Mouse (Mus musculus): ENCODE measurements at regions not wholly inside any gene's neighbourhood (a gene's known extent, or its start where the extent isn't known, plus 50 kb on each side); places are given as distances from the start of the nearest gene placed in this dataset.

GRCm38 (mm10) chr6:14063735-14064134, 192.4 kb upstream of the 2610001J05Rik start:
- DNase-seq (ENCODE audit: low spot score in 2 of 2) = no peak

GRCm38 (mm10) chr6:14046560-14046959, 175.2 kb upstream of the 2610001J05Rik start:
- DNase-seq (ENCODE audit: low spot score in 2 of 2) = no peak

- DNase-seq (ENCODE audit: low spot score in 2 of 2) = no peak
These were observed 173.3 kb upstream of the 2610001J05Rik start for GRCm38 (mm10) chr6:14044654-14045053.

GRCm38 (mm10) chr6:14025898-14026297, 154.6 kb upstream of the 2610001J05Rik start:
- DNase-seq (ENCODE audit: low spot score in 2 of 2) = no peak

GRCm38 (mm10) chr6:14018928-14019327, 147.6 kb upstream of the 2610001J05Rik start:
- DNase-seq (ENCODE audit: low spot score in 2 of 2) = no peak

- DNase-seq (ENCODE audit: low spot score in 2 of 2) = no peak
These were observed 111.5 kb upstream of the 2610001J05Rik start for GRCm38 (mm10) chr6:13982606-13983389.

GRCm38 (mm10) chr6:13974710-13975506, 103.6 kb upstream of the 2610001J05Rik start:
- DNase-seq (ENCODE audit: low spot score in 2 of 2) = no peak

GRCm38 (mm10) chr6:13964471-13964870, 93.2 kb upstream of the 2610001J05Rik start:
- no peak for DNase-seq (ENCODE audit: low spot score in 2 of 2)

- DNase-seq (ENCODE audit: low spot score in 2 of 2) = no peak
These were observed 92.7 kb upstream of the 2610001J05Rik start for GRCm38 (mm10) chr6:13964013-13964412.

GRCm38 (mm10) chr6:13949640-13950039, 78.3 kb upstream of the 2610001J05Rik start:
- no peak for DNase-seq (ENCODE audit: low spot score in 2 of 2)

- DNase-seq (ENCODE audit: low spot score in 2 of 2) = no peak
These were observed 49.8 kb upstream of the 2610001J05Rik start for GRCm38 (mm10) chr6:13920809-13921760.
